Mouse (Mus musculus): ENCODE measurements around the gene Prdx6. TPM values are rescaled to one million over a fixed set of nuclear protein-coding genes. Genes with fewer than 3 reads are reported as not detected.
A peak's percentile ranks its signal among the peaks of the same experiment; 100 is the strongest.
"Not testable (repeated sequence)": the region's sequence is repeated elsewhere in the genome, so short reads cannot be mapped to it uniquely, and the experiment has no call there.

Prdx6 gene
- total RNA-seq, 2 experiments from 2014 or later: 321 to 326 TPM

DNA sequence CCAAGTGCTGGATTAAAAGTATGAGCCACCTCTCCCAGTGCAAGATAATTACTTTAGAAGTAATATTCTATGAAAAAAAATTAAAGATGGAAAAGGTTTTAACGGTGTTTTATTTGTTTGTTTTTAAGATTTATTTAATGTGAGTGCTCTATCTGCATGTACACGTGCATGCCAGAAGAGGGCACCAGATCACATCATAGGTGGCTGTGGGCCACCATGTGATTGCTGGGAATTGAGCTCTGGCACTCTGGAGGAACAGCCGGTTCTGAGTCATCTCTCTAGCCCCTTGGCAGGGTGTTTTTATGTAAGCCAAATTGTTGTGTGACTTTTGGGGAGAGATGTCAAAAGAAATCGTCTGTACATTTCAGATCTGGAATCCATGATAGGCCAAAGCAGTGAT is 36.6 kb downstream of the Prdx6 start:
- TF ChIP-seq CTCF (IDR thresholded peaks at IDR 0.05): peak; percentile 61
- no peak overlapping the region for H3K4me3 ChIP-seq
- no peak for DNase-seq (ENCODE audit: extremely low spot score in 1 of 2, low spot score in 2 of 2)
- intact Hi-C loops (cut with DNase I): loop anchor here (2.0 to 5.0 kb wide), 2 partner anchors 72 to 523 kb away; no protein-coding TSS in a partner anchor
- no peak overlapping the region for H3K27ac ChIP-seq

DNA sequence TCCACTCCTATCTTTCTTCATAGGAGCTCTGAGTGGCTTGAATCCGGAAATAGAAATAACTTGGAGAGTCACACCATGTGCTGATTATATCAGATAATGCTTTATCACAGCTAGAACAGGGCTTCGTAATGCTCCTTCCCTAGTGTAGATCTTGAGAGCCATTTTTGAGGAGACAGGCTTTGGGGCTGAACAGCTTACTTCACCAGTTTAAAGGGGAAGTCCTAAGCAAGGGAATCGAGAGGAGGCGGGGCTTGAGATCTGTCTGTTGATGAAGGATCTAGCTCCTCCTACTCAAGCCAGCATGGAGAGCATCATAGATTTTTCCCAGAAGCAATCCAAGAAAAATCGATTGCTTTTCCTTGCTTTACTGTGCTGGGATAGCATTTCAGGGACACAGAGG is 51.2 kb downstream of the Prdx6 start:
- no peak for TF ChIP-seq CTCF (IDR thresholded peaks at IDR 0.05)
- intact Hi-C loops (cut with DNase I): loop anchor here (5.0 kb wide), 1 partner anchor 458 kb away; no protein-coding TSS in a partner anchor
- no peak for DNase-seq (ENCODE audit: extremely low spot score in 1 of 2, low spot score in 2 of 2)
- Histone ChIP-seq H3K4me3 (no peak overlapping the region), H3K27ac (no peak overlapping the region)

GRCm38 (mm10) chr1:161196364-161196763 is 54.7 kb downstream of the Prdx6 start:
- Histone ChIP-seq H3K4me3 (peak overlapping the region; percentile 40; the same call in 1 of the 2 replicates), H3K27ac (peak overlapping the region; percentile 33; the same call in 1 of the 2 replicates)
- intact Hi-C loops (cut with DNase I): loop anchor here (5.0 kb wide), 1 partner anchor 454 kb away; no protein-coding TSS in a partner anchor
- not testable (repeated sequence) for DNase-seq (ENCODE audit: extremely low spot score in 1 of 2, low spot score in 2 of 2)

DNA sequence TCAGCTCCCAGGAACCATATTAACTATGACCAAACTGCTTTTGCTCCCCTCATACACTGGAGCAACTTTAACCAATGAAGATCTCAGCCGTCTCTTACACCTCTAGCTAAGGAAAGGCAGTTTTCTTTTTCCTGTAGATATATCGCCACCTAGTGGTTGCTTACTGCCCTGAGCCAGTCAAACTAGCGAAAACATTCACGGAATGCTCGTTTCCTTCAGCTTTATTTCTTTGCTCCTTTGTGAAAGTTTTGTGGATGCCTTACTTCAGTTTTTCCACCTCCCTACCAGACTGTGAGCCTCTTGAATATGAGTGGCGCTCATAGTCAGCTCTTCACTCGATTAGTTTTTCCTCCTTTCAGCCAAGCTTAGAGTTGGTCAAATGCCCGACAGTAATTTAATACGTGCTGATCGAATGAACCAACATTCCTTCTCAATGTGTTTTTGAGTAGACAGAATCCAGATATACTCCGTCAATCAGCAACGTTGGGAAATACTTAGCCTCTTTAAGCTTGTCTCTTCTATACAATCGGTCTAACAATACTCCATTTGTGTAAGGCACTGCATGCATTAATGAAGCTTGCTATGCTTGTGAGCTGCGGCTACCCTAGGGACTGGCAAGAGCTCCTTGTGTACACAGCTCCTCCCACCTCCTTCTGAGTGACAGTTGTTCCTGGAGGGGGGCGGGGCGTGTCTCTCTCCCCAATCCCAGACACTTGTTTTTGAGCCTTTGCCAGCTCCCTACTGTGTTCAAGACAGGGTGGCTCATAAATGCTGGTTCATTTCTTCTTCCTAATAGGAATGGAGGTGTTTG is 55.3 kb downstream of the Prdx6 start:
- H3K4me3 ChIP-seq: peak overlapping the region; percentile 40
- peak; percentile 96 for TF ChIP-seq CTCF (IDR thresholded peaks at IDR 0.05)
- peak; percentile 61 to 64 for DNase-seq (ENCODE audit: extremely low spot score in 1 of 2, low spot score in 2 of 2)
- peak overlapping the region; percentile 33; the same call in 1 of the 2 replicates for H3K27ac ChIP-seq
- intact Hi-C loops (cut with DNase I): loop anchor here (5.0 kb wide), 1 partner anchor 453 kb away; no protein-coding TSS in a partner anchor

- intact Hi-C loops (cut with DNase I): no loop called here
- Histone ChIP-seq H3K27ac (no peak overlapping the region), H3K4me3 (no peak overlapping the region)
- DNase-seq (ENCODE audit: extremely low spot score in 1 of 2, low spot score in 2 of 2): no peak
- no peak for TF ChIP-seq CTCF (IDR thresholded peaks at IDR 0.05)
Observed at GRCm38 (mm10) chr1:161190253-161190910, 60.6 kb downstream of the Prdx6 start.

Other genes with a start within 250 kb of the Prdx6 start
- 10 to 100 TPM; 18.2 to 20.0 TPM for gene Zbtb37, start 216.4 kb downstream of the Prdx6 start, total RNA-seq (2021)
- 10 to 100 TPM; 20.0 to 20.9 TPM for gene Dars2, start 180.6 kb downstream of the Prdx6 start, total RNA-seq (2021)
- 1 to 10 TPM; 1.4 TPM for gene Cenpl, start 180.5 kb downstream of the Prdx6 start, total RNA-seq (2021)
- 10 to 100 TPM; 14.5 to 17.5 TPM for gene Klhl20, start 119.7 kb downstream of the Prdx6 start, total RNA-seq (2021)
- 10 to 100 TPM; 66.4 to 68.7 TPM for gene Ankrd45, start 108.5 kb downstream of the Prdx6 start, total RNA-seq (2021)
- gene Tex50, start 91.9 kb downstream of the Prdx6 start, total RNA-seq (2021): not detected
- gene Tnfsf4, start 144.2 kb upstream of the Prdx6 start, total RNA-seq (2021): not detected
- not detected for gene Tnfsf18, start 243.4 kb upstream of the Prdx6 start, total RNA-seq (2021)